Mouse (Mus musculus) urinary bladder, postnatal 25 days (tissue): Measurements from ENCODE around the gene Pla2g2d.

Experiments used
- DNase-seq: peaks from one replicate; pipeline ENCODE4 v3.0.0; 2022; ENCODE audit warnings: low spot score

Pla2g2d gene

DNA sequence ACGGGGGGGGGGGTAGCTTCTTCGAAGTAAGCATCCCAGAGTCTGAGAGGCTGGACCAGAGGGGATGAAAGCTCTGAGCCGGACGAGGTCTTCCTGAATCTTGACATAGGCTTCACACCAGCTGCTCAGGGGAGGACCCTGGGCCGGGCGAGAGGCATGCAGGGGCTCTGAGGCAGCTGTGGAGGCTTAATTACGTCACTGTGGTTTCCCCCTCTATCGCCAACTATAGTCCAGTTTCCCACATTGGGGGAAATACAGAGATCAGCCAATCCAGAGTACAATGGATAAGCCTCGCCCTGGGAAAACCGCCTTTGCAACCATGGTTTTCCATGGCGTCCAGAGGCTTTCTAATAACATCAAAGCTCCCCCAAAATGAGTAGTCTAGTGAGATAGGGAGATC lies 51.6 kb downstream of the Pla2g2d start:
- DNase-seq = no peak
